Mouse (Mus musculus) adrenal gland, postnatal 36 days (tissue): ENCODE results near the gene Wnt11. TPM values are rescaled to one million over a fixed set of nuclear protein-coding genes. Genes with fewer than 3 reads are reported as not detected.

Source experiments
- DNase-seq, 2 experiments: peaks; one replicate each; pipeline ENCODE4 v3.0.0; 2021; ENCODE audit warnings: mixed read lengths in 1 of 2
- total RNA-seq, 2 experiments: library from RNA; stranded (reverse); gene quantifications; 2 replicates each; pipeline ENCODE4 v1.2.3; 2021

Wnt11 gene
- total RNA-seq, 2 experiments from 2014 or later, result 2.6 to 3.6 TPM

GRCm38 (mm10) chr7:98867053-98867793 lies 32.3 kb downstream of the Wnt11 start:
- no peak for DNase-seq

- no peak for DNase-seq
Measured at GRCm38 (mm10) chr7:98867794-98868150, 32.9 kb downstream of the Wnt11 start.

GRCm38 (mm10) chr7:98869070-98869469 lies 34.2 kb downstream of the Wnt11 start:
- DNase-seq, result no peak

- DNase-seq, result no peak
Measured at GRCm38 (mm10) chr7:98870791-98871190, 35.9 kb downstream of the Wnt11 start.

GRCm38 (mm10) chr7:98871882-98872281 lies 37.0 kb downstream of the Wnt11 start:
- DNase-seq, result no peak

- DNase-seq, result no peak
Measured at GRCm38 (mm10) chr7:98873316-98873715, 38.4 kb downstream of the Wnt11 start.

GRCm38 (mm10) chr7:98874411-98874951 lies 39.6 kb downstream of the Wnt11 start:
- DNase-seq, result peak; percentile 77 to 81

- no peak for DNase-seq
Measured at GRCm38 (mm10) chr7:98875390-98875990, 40.6 kb downstream of the Wnt11 start.

GRCm38 (mm10) chr7:98876119-98876518 lies 41.2 kb downstream of the Wnt11 start:
- no peak for DNase-seq

GRCm38 (mm10) chr7:98879176-98879575 lies 44.3 kb downstream of the Wnt11 start:
- DNase-seq, result peak; percentile 28 to 57

GRCm38 (mm10) chr7:98881887-98882286 lies 47.0 kb downstream of the Wnt11 start:
- DNase-seq, result peak in 1 of 2 experiments; percentile 38

- no peak for DNase-seq
Measured at GRCm38 (mm10) chr7:98887811-98888261, 52.9 kb downstream of the Wnt11 start.

GRCm38 (mm10) chr7:98888810-98889209 lies 53.9 kb downstream of the Wnt11 start:
- no peak for DNase-seq

- no peak for DNase-seq
Measured at GRCm38 (mm10) chr7:98889211-98889610, 54.3 kb downstream of the Wnt11 start.

- no peak for DNase-seq
Measured at GRCm38 (mm10) chr7:98893144-98893543, 58.2 kb downstream of the Wnt11 start.

GRCm38 (mm10) chr7:98894305-98894704 lies 59.4 kb downstream of the Wnt11 start:
- no peak for DNase-seq

GRCm38 (mm10) chr7:98894768-98895167 lies 59.9 kb downstream of the Wnt11 start:
- DNase-seq, result no peak

GRCm38 (mm10) chr7:98895501-98896095 lies 60.7 kb downstream of the Wnt11 start:
- DNase-seq, result no peak

- no peak for DNase-seq
Measured at GRCm38 (mm10) chr7:98897323-98897722, 62.4 kb downstream of the Wnt11 start.

GRCm38 (mm10) chr7:98899815-98900214 lies 64.9 kb downstream of the Wnt11 start:
- peak in 1 of 2 experiments; percentile 20 for DNase-seq

- no peak for DNase-seq
Measured at GRCm38 (mm10) chr7:98901120-98901519, 66.2 kb downstream of the Wnt11 start.

- DNase-seq, result peak in 1 of 2 experiments; percentile 44
Measured at GRCm38 (mm10) chr7:98903884-98904283, 69.0 kb downstream of the Wnt11 start.
